In genomic region chr12:99374099-99374600, GRCm38 (mm10) we compare ENCODE assay signal across 9 mouse cellular contexts.
DNase-seq lines count a peak whose midpoint lies in the region; ATAC-seq lines count a peak whose summit lies in the region.
"Had no signal": no experiment of that assay in that cellular context is flagged by ENCODE, and none has a peak within 500 bp of the region (broad histone marks: within the 10 kb centered on the region; RNA-seq: fewer than 3 reads in every experiment).

No protein-coding gene starts in this region.

- WGBS in kidney, embryonic 14.5 days, result 77% methylated on average over 12 of the region's 12 CpGs
- WGBS in heart, embryonic 15.5 days, result 45% methylated on average over 12 of the region's 12 CpGs

- no peaks in the 10 kb centered on the region; the same call in 1 of the 2 replicates for H3K9me3 ChIP-seq in kidney, embryonic 14.5 days (ENCODE audit: control insufficient read depth, low read length)
- H3K9me3 ChIP-seq in heart, embryonic 15.5 days (replicated peaks), result no peaks in the 10 kb centered on the region

- no peak overlapping the region for H3K9ac ChIP-seq in kidney, embryonic 14.5 days (ENCODE audit: low read depth, low read length)
- no peak overlapping the region for H3K9ac ChIP-seq in heart, embryonic 15.5 days

- H3K4me2 ChIP-seq in kidney, embryonic 14.5 days (replicated peaks; ENCODE audit: low read depth, low read length), result no peak overlapping the region
- no peak overlapping the region for H3K4me2 ChIP-seq in heart, embryonic 15.5 days

- no peaks in the 10 kb centered on the region for H3K36me3 ChIP-seq in kidney, embryonic 14.5 days (ENCODE audit: control insufficient read depth, insufficient read depth, low read length)
- H3K36me3 ChIP-seq in heart, embryonic 15.5 days, result no peaks in the 10 kb centered on the region

- no peak overlapping the region for H3K27ac ChIP-seq in kidney, embryonic 14.5 days (ENCODE audit: low read depth, low read length)
- H3K27ac ChIP-seq in heart, embryonic 15.5 days, result peak overlapping the region; percentile 40
- H3K27ac ChIP-seq: kidney, postnatal 0 days had no signal

- no peak for ATAC-seq in kidney, embryonic 14.5 days (ENCODE audit: low FRiP score, low TSS enrichment)
- no peak; the same call in 1 of the 2 replicates for ATAC-seq in heart, embryonic 15.5 days (replicated peaks; ENCODE audit: insufficient number of reproducible peaks, insufficient read depth, low FRiP score, low read depth)

- H3K4me1 ChIP-seq in kidney, embryonic 14.5 days (ENCODE audit: control insufficient read depth, insufficient read depth, low read length), result peaks cover 25% of the 10 kb centered on the region
- peaks cover 64% of the 10 kb centered on the region for H3K4me1 ChIP-seq in heart, embryonic 15.5 days (replicated peaks)

- no peaks in the 10 kb centered on the region for H3K27me3 ChIP-seq in kidney, embryonic 14.5 days (ENCODE audit: control insufficient read depth, insufficient read depth, low read length)
- H3K27me3 ChIP-seq in heart, embryonic 15.5 days, result no peaks in the 10 kb centered on the region

- H3K4me3 ChIP-seq in kidney, embryonic 14.5 days (ENCODE audit: low read length), result no peak overlapping the region
- no peak overlapping the region for H3K4me3 ChIP-seq in heart, embryonic 15.5 days

- DNase-seq in kidney, adult 11 months, result peak; percentile 87
- peak; percentile 83 for DNase-seq in Muller cell, postnatal 12 days (ENCODE audit: inconsistent ontology term)
- DNase-seq in cerebellum, adult 11 months, result peak; percentile 78
- DNase-seq in lung, postnatal 4 days, result peak; percentile 48 to 61
- no peak for DNase-seq in thymus, adult 18-20 months
- no peak for DNase-seq in thymus, postnatal 36 days

Comparison
In these comparisons a context has a peak if more than half of its experiments do, and no peak if none do; other contexts are left out.
1. DNase-seq: peak in kidney, adult 11 months (single experiment), Muller cell, postnatal 12 days (single experiment), cerebellum, adult 11 months (single experiment) and lung, postnatal 4 days (2 of 2); none in thymus, adult 18-20 months (0 of 2) and thymus, postnatal 36 days (0 of 2).